ENCODE assay signal across 8 mouse cellular contexts in genomic region chr5:150952669-150953521, GRCm38 (mm10). TPM values are rescaled to one million over a fixed set of nuclear protein-coding genes. Genes with fewer than 3 reads are reported as not detected.
DNase-seq lines count a peak whose midpoint lies in the region; ATAC-seq lines count a peak whose summit lies in the region.

No protein-coding gene starts in this region.

- H3K9ac ChIP-seq in forebrain, embryonic 13.5 days = peak overlapping the region; percentile 47
- peak overlapping the region; percentile 68 for H3K9ac ChIP-seq in hindbrain, embryonic 16.5 days (ENCODE audit: low read depth, low read length)
- H3K9ac ChIP-seq in liver, embryonic 12.5 days = 0 out of 2 replicates have a peak overlapping the region, but pooled peaks have one; percentile 19
- peak overlapping the region; percentile 59 for H3K9ac ChIP-seq in neural tube, embryonic 12.5 days

- ATAC-seq in forebrain, embryonic 13.5 days = peak; percentile 83
- peak; percentile 88 for ATAC-seq in hindbrain, embryonic 16.5 days
- ATAC-seq in liver, embryonic 12.5 days = 0 out of 2 replicates have a peak, but pooled peaks have one; percentile 44
- ATAC-seq in neural tube, embryonic 12.5 days (ENCODE audit: low FRiP score, low read depth) = peak; percentile 77
- ATAC-seq in erythroid progenitor cell, adult 5-6 weeks (replicated peaks; ENCODE audit: low FRiP score, poor library complexity, severe bottlenecking) = no peak

- peaks cover 37% of the 10 kb centered on the region for H3K27me3 ChIP-seq in forebrain, embryonic 13.5 days
- H3K27me3 ChIP-seq in hindbrain, embryonic 16.5 days (replicated peaks; ENCODE audit: control insufficient read depth, insufficient read depth, low read length) = peaks cover 2% of the 10 kb centered on the region; the same call in 1 of the 2 replicates
- peaks cover 47% of the 10 kb centered on the region for H3K27me3 ChIP-seq in liver, embryonic 12.5 days (replicated peaks)
- peaks cover 31% of the 10 kb centered on the region for H3K27me3 ChIP-seq in neural tube, embryonic 12.5 days (replicated peaks)

- no peak overlapping the region for H3K27ac ChIP-seq in forebrain, embryonic 13.5 days
- 0 out of 2 replicates have a peak overlapping the region, but pooled peaks have one; percentile 27 for H3K27ac ChIP-seq in hindbrain, embryonic 16.5 days (ENCODE audit: low read depth, low read length)
- no peak overlapping the region for H3K27ac ChIP-seq in liver, embryonic 12.5 days
- no peak overlapping the region for H3K27ac ChIP-seq in neural tube, embryonic 12.5 days

- DNase-seq in thymus, postnatal 4 days = peak; percentile 16
- DNase-seq in thymus, postnatal 25 days = no peak
- DNase-seq in spleen, postnatal 36 days (ENCODE audit: low spot score in 2 of 2) = no peak

- H3K9me3 ChIP-seq in forebrain, embryonic 13.5 days (replicated peaks) = no peaks in the 10 kb centered on the region
- no peaks in the 10 kb centered on the region for H3K9me3 ChIP-seq in hindbrain, embryonic 16.5 days (ENCODE audit: control insufficient read depth, low read length)
- H3K9me3 ChIP-seq in liver, embryonic 12.5 days (replicated peaks) = no peaks in the 10 kb centered on the region
- no peaks in the 10 kb centered on the region for H3K9me3 ChIP-seq in neural tube, embryonic 12.5 days

- peaks cover 13% of the 10 kb centered on the region; the same call in 1 of the 2 replicates for H3K4me1 ChIP-seq in forebrain, embryonic 13.5 days
- H3K4me1 ChIP-seq in hindbrain, embryonic 16.5 days (ENCODE audit: control insufficient read depth, insufficient read depth, low read depth, low read length) = peaks cover 9% of the 10 kb centered on the region; the same call in 1 of the 2 replicates
- 0 out of 2 replicates have a peak, but pooled peaks cover 5% of the 10 kb centered on the region for H3K4me1 ChIP-seq in liver, embryonic 12.5 days
- H3K4me1 ChIP-seq in neural tube, embryonic 12.5 days = peaks cover 9% of the 10 kb centered on the region

- no peaks in the 10 kb centered on the region for H3K36me3 ChIP-seq in forebrain, embryonic 13.5 days (ENCODE audit: poor library complexity, severe bottlenecking)
- no peaks in the 10 kb centered on the region for H3K36me3 ChIP-seq in hindbrain, embryonic 16.5 days (ENCODE audit: control insufficient read depth, insufficient read depth, low read length)
- H3K36me3 ChIP-seq in liver, embryonic 12.5 days = no peaks in the 10 kb centered on the region
- no peaks in the 10 kb centered on the region for H3K36me3 ChIP-seq in neural tube, embryonic 12.5 days

- peak overlapping the region; percentile 77 for H3K4me2 ChIP-seq in forebrain, embryonic 13.5 days
- H3K4me2 ChIP-seq in hindbrain, embryonic 16.5 days (ENCODE audit: low read length) = peak overlapping the region; percentile 79
- H3K4me2 ChIP-seq in liver, embryonic 12.5 days = peak overlapping the region; percentile 64
- H3K4me2 ChIP-seq in neural tube, embryonic 12.5 days (replicated peaks) = peak overlapping the region; percentile 90

- WGBS in forebrain, embryonic 13.5 days = 2% methylated on average over 71 of the region's 89 CpGs
- WGBS in hindbrain, embryonic 16.5 days = 1% methylated on average over 73 of the region's 89 CpGs
- WGBS in liver, embryonic 12.5 days (ENCODE audit: insufficient replicate concordance) = 5% methylated on average over 89 of the region's 89 CpGs
- 1% methylated on average over 89 of the region's 89 CpGs for WGBS in neural tube, embryonic 12.5 days

- H3K4me3 ChIP-seq in forebrain, embryonic 13.5 days = peak overlapping the region; percentile 49
- H3K4me3 ChIP-seq in hindbrain, embryonic 16.5 days (ENCODE audit: low read length) = peak overlapping the region; percentile 58
- peak overlapping the region; percentile 47 for H3K4me3 ChIP-seq in liver, embryonic 12.5 days
- peak overlapping the region; percentile 50 for H3K4me3 ChIP-seq in neural tube, embryonic 12.5 days

RNA-seq across cellular contexts. Expression of gene Kl, which starts 0.5 kb away (rescaled TPM):
- polyA plus RNA-seq in forebrain, embryonic 13.5 days (2015; fragmentation: Nextera tagmentation; extraction: Ambion mirVana) = 0.18 and 0.20 TPM in 2 replicates
- 1.3 and 1.6 TPM in 2 replicates for polyA plus RNA-seq in hindbrain, embryonic 16.5 days (2015; fragmentation: Nextera tagmentation; extraction: Ambion mirVana)
- 0.06 TPM in 1 of 2 replicates, not detected in the other for polyA plus RNA-seq in liver, embryonic 12.5 days (2016; fragmentation: Nextera tagmentation; extraction: Ambion mirVana)
- polyA plus RNA-seq in neural tube, embryonic 12.5 days (2016; fragmentation: Nextera tagmentation; extraction: Ambion mirVana) = 0.17 and 0.19 TPM in 2 replicates
- not detected in 2 replicates for total RNA-seq in erythroid progenitor cell, adult 5-6 weeks (2015; ENCODE audit: low replicate concordance)
- not detected in 2 replicates for total RNA-seq in erythroid progenitor cell, adult 5-6 weeks (2017; ENCODE audit: low replicate concordance)
